Mouse (Mus musculus) splenic B cell, adult 2 months (primary cell): ENCODE data around the gene Impad1.

Experiments used
- DNase-seq: peaks from one replicate; pipeline ENCODE4 v3.0.0-alpha.2; 2011; ENCODE audit warnings: low read depth, low spot score
- H3K27me3 ChIP-seq: 2 replicates; pipeline ENCODE4 v1.6.1; 2012; ENCODE audit warnings: mild to moderate bottlenecking, low read length, moderate library complexity, mixed read lengths; ENCODE audit not compliant: control insufficient read depth, poor library complexity, insufficient read depth, severe bottlenecking
- H3K36me3 ChIP-seq: 2 replicates; pipeline ENCODE4 v1.6.1; 2012; ENCODE audit warnings: mild to moderate bottlenecking, low read length, moderate library complexity, mixed read lengths; ENCODE audit not compliant: control insufficient read depth, poor library complexity, insufficient read depth, severe bottlenecking

The Impad1 gene

GRCm38 (mm10) chr4:4792992-4793834 lies at the start of gene Impad1:
TSS of gene Impad1 (minus strand) at chr4:4793355.
- H3K27me3 ChIP-seq = no peaks in the 10 kb centered on the region
- DNase-seq = peak; percentile 86

DNA sequence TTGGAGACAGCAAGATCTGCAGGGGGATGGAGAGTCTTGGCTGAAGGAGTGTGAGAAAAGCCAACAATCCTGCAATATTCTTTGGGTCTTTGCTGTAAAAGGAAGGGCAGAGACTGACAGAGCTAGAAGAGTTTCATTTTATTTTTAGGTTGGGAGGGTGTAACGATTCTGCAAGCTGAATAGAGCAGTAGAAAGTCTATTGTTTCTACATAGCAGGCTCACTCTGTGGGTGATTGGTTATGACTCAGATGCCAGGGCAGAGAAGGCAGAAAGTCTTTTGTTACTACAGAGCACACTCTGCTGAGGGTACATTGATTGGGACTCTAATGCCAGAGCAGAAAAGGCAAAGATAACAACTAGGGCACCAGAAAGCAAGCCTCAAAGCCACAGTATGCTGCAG lies 47.0 kb upstream of the Impad1 start:
- DNase-seq = no peak
- no peaks in the 10 kb centered on the region for H3K36me3 ChIP-seq
- H3K27me3 ChIP-seq = no peaks in the 10 kb centered on the region

More at GRCm38 (mm10) chr4:4792992-4793834, at the start of gene Impad1:
- no peaks in the 10 kb centered on the region for H3K36me3 ChIP-seq

DNA sequence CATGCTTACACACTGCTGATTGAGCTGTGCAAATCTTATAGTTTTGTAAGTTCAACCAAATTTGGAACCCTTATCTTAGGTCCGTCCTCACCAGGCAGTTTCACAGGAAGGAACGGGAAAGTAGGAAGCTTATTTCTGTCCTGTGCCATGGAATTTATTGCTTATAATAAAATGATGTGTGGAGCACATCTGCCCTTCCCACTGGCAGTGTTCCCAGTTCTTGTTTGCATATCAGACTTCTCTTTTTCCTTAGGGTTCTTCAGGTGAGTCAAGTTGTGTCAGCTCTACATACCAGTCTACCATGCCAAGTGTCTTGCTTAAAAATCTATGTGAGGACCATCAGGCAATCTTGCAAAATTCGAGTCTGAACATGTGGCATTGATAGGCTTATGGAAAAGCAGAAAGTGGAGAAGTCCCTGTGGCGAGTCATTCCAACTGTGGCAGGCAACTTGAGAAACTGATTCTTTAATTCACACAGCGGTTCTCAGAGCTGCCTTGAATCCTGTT lies 40.7 kb upstream of the Impad1 start:
- no peak for DNase-seq
- Histone ChIP-seq H3K36me3 (no peaks in the 10 kb centered on the region), H3K27me3 (no peaks in the 10 kb centered on the region)

DNA sequence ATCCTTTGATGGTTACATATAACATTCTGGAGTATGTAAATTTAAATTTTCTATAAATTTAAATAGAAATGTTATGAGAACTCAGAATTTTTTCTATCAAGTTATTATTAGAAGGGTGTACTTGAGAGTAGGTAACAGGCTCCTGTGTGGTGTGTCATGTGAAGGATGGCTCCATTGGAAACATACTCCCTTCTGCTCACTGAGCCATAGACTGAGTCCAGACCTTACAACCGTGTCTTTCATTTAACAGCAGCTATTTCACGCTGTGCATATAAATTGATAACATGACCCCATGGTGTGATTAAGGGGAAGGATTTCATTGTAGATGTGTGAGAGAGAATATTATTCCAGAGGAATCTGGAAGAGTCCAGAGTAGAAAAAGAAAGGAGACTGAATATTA lies 35.0 kb upstream of the Impad1 start:
- no peak for DNase-seq
- no peaks in the 10 kb centered on the region for H3K36me3 ChIP-seq

DNA sequence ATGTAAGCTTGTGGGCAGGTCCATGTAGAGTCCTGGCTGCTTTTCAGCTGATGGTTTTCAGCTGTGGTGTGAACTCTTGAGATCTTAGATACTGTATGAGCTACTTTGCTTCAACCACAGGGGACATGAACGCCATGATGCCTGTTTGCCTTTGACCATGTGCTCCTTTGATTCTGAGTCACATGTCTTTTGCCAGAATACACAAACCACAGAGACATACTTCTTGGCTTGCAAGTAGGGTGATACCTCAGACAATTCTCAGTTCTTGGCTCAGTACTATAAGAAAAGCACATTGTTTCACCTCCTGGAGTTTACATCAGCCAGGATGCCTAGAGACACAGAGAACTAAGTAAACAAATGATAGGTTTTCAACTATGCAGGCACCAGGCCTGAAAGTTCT lies 29.0 kb upstream of the Impad1 start:
- DNase-seq = no peak
- Histone ChIP-seq H3K27me3 (no peaks in the 10 kb centered on the region), H3K36me3 (no peaks in the 10 kb centered on the region)

More for the DNA sequence above, 35.0 kb upstream of the Impad1 start:
- no peaks in the 10 kb centered on the region for H3K27me3 ChIP-seq

GRCm38 (mm10) chr4:4792141-4792991 lies 789 bp downstream of the Impad1 start:
- DNase-seq = peak; percentile 25
- Histone ChIP-seq H3K36me3 (no peaks in the 10 kb centered on the region), H3K27me3 (no peaks in the 10 kb centered on the region)

- DNase-seq = no peak
Measured at GRCm38 (mm10) chr4:4791180-4791579, 2.0 kb downstream of the Impad1 start.

GRCm38 (mm10) chr4:4785169-4785568 lies 8.0 kb downstream of the Impad1 start:
- DNase-seq = no peak
- no peaks in the 10 kb centered on the region for H3K27me3 ChIP-seq
- no peaks in the 10 kb centered on the region for H3K36me3 ChIP-seq

More at GRCm38 (mm10) chr4:4791180-4791579, 2.0 kb downstream of the Impad1 start:
- no peaks in the 10 kb centered on the region for H3K27me3 ChIP-seq
- no peaks in the 10 kb centered on the region for H3K36me3 ChIP-seq

- H3K27me3 ChIP-seq = no peaks in the 10 kb centered on the region
Measured at GRCm38 (mm10) chr4:4784305-4784704, 8.8 kb downstream of the Impad1 start.

GRCm38 (mm10) chr4:4783686-4783957 lies 9.5 kb downstream of the Impad1 start:
- H3K36me3 ChIP-seq = no peaks in the 10 kb centered on the region
- no peak for DNase-seq
- H3K27me3 ChIP-seq = no peaks in the 10 kb centered on the region

More at GRCm38 (mm10) chr4:4784305-4784704, 8.8 kb downstream of the Impad1 start:
- no peak for DNase-seq
- H3K36me3 ChIP-seq = no peaks in the 10 kb centered on the region

DNA sequence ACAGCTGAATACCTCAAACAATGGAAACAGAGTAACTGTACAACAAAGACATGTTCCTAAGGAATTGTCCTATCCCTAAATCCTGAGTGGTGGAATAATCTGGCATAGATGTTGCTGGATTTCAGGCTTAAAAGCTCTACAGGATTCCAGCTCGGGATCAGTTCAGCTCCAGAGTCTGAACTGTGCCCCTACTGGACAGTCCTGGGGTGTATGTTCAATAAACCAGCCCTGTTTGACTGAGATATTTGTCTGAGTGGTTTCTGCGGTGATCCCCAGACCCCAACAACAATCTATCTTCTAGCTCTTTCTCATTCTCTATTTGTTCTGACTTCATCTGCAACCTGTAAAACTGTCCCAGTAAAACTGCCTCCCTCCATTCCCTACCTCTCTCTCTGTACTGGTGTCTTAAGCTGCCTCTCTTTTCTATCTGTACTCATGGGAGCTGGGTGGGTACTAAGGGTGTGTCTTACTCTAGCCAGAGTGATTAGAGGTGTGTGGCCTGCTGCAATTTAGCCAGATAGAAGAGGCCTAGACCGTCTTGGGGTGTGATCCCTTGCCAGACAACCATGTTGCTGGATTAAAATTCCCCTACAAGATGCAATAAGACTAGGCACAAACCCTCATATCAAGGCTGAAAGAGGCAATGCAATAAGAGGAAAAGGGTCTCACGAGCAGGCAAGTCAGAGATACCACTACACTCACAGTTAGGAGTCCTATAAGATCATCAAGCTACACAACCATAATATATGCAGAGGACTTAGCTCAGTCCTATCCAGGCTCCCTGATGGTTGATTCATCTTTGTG lies 10.1 kb downstream of the Impad1 start:
- DNase-seq = no peak
- 0 out of 2 replicates have a peak, but pooled peaks cover under 1% of the 10 kb centered on the region for H3K36me3 ChIP-seq
- no peaks in the 10 kb centered on the region for H3K27me3 ChIP-seq

DNA sequence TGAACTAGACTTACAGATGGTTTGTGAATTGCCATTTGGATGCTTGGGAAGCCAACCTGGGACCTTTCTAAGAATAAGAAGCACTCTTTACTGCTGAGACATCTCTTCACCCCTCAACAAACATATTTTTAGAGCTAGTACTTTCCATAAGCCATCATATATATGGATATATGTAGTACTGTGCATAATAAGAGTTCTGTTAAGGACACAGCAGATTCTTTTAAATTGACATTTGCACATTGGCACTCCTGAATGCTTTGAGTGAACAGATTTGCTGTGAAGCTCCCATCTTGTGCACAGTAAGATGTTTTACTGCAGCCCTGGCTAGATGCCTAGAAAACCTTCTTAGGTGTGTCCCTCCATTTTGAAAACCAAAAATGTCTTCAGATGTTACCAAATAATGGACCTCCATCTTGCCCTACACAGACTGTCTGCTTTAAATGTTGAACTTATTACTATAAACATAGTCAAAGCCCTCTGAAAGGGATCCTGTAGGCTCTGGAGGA lies 13.8 kb downstream of the Impad1 start:
- H3K27me3 ChIP-seq = no peaks in the 10 kb centered on the region
- DNase-seq = no peak
- H3K36me3 ChIP-seq = peaks cover 2% of the 10 kb centered on the region; the same call in 1 of the 2 replicates

- no peaks in the 10 kb centered on the region for H3K27me3 ChIP-seq
- peak; percentile 41 for DNase-seq
- peaks cover 1% of the 10 kb centered on the region; the same call in 1 of the 2 replicates for H3K36me3 ChIP-seq
Measured at GRCm38 (mm10) chr4:4771523-4772114, 21.5 kb downstream of the Impad1 start.

GRCm38 (mm10) chr4:4765806-4766205 lies 27.3 kb downstream of the Impad1 start:
- Histone ChIP-seq H3K36me3 (0 out of 2 replicates have a peak, but pooled peaks cover 1% of the 10 kb centered on the region), H3K27me3 (no peaks in the 10 kb centered on the region)
- no peak for DNase-seq
